Mouse (Mus musculus) heart, postnatal 4 days (tissue): Measurements from ENCODE around the gene Tmem123. TPM values are rescaled to one million over a fixed set of nuclear protein-coding genes. Genes with fewer than 3 reads are reported as not detected.

ENCODE experiments used
- DNase-seq: peaks from one replicate; pipeline ENCODE4 v3.0.0; 2021
- total RNA-seq, 2 experiments: library from RNA; stranded (reverse); gene quantifications; 2 replicates each; pipeline ENCODE4 v1.2.3; 2021

The Tmem123 gene
- total RNA-seq, 2 experiments from 2014 or later = 62.0 to 67.2 TPM

DNA sequence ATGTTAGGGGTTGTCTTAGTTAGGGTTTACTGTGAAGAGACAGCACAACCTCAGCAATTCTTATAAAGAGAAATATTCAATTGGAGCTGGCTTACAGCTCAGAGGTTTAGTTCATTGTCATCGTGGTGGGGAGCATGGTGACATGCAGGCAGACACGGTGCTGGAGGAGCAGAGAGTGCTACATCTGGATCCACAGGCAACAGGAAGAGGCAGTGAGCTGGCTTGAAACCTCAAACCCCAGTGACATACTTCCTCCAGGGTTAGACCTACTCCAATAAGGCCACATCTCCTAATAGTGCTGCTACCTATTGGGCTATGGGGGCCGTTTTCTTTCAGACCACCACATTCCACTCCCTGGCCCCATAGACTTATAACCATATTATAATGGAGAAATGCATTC is 12.1 kb downstream of the Tmem123 start:
- DNase-seq = no peak

DNA sequence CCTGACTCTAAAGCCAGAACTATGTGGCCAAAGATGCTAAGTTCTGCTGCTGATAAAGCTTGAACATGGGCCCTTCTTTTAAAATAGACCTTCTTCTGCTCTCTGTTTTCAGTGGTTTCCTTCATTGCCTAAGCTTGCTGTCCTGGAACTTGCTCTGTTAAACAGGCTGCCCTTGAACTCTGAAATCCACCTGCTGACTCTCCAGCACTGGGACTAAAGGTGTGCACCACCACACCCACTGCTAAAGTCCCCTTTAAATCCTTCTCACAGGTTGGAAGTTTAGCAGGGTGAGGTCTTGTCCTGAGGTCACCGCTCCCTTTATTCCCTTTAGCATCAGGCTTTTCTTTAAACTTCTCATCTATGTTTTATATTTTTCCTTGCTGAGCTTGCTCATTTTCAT is 13.1 kb downstream of the Tmem123 start:
- no peak for DNase-seq

DNA sequence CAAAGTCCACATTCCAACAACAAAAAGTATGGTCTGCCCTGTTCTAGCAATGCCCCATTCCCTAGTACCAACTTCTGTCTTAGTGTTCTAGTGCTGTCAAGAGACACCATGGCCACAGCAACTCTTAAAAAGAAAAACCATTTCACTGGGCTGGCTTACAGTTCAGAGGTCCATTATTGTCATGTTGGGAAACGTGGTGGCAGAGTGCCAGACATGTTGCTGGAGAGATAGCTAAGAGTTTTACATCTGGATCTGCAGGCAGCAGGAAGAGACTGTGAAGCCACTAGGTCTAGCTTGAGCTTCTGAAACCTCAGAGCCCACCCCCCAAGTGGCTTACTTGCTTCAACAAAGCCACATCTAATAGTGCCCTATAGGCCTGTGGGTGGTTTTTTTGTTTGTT is 13.8 kb downstream of the Tmem123 start:
- DNase-seq = no peak

DNA sequence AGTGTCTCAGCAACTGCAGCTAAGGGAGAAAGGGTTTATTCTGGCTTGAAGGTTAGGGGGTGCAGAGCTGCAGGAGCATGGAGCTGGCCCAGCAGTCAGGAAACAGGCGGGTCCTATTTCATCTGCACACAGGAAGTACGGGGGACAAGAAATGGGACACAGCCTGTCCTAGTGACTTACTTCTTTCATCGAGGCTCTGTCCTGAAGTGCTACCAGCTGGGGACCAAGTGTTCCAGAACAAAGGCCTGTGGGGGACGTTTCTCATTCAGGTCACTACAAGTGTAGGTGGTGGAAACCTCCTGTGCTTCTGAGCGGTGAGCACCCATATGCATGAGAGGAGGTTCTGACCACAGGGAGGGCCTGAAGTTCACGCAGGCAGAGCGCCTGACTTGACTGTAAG is 14.9 kb downstream of the Tmem123 start:
- no peak for DNase-seq

DNA sequence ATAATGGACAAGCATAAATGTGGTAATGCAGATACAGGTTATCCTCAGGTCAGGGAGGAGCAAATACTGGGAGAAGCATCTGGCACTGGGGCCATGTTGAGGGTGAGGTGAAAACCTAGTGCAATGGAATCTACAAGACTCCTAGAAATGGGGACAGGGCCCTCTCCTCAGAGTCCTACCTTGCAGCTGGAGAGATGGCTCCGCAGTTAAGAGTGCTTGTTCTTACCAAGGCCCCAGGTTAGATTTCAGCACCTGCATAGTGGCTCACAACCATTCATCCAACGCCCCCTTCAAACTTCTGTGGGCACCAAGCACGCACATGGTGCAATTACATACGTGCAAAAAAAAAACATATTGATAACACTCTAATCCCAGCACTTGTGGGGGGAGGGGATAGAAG is 15.9 kb downstream of the Tmem123 start:
- no peak for DNase-seq

DNA sequence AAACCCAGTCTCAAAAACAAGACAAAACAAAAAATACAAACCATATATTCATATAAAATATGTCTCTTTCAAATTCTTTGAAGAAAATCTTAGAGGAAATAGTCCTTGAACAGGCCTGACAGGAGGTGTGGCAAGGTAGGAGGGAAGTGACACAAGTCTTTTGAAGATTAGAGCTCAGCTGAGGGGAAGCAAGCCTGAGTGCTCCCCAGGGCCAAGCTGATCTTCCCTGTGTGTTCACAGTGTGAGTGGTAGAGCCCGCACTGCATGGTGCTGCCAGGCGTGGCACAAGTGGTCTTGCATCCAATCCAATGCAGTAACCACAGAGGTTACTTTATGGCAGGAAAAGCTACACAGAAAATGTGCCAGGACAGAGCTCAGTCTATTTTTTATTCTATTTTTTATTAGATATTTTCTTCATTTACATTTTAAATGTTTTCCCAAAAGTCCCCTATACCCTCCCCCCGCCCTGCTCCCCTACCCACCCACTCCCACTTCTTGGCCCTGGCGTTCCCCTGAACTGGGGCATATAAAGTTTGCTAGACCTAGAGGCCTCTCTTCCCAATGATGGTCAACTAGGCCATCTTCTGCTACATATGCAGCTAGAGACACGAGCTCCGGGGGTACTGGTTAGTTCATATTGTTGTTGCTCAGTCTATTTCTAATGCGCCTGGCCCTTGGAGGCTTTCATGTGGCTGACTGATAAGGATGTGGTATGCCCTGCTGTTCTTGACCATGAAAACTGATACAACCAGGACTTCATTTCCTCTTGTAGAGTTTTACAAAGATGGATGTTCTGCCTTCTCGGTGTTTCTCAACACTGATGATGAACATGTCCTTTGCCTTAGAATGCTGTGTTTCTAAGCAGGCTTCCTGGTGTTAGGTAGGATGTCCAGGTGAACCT is 16.7 kb downstream of the Tmem123 start:
- no peak for DNase-seq

DNA sequence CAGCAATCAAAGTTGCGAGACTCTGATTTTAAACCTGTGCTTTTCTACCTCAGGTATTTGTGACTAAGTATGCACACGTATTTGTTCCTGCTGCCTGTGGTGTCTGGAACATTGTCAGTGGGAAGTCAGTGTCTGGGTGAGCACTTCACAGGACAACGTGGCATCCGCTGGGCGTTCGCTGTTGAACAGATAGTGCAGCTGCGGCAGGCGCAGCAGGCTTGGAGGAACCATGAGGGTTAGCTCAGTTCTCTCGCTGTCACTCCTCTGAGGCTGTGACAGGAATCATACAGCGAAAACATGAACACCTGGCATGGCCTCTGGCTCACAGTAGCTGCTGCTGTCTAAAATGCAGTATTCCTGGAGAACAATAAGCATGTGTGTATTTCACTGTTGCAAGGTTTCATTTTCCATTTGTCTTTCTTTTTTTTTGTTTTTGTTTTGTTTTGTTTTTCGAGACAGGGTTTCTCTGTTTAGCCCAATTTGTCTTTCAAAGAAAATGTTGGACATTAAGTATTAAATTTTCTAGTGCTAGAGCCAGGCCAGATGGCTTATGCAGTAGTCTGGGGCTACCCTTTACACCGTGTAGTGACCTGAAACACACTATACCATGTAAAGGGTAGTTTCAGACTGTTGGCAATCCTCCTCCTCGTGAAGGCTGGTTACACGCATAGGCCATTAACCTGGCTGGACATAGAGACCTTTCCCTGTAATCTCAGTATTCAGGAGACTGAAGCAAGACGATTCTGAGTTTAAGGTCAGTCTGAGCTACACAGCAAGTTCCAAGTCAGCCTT is 20.2 kb downstream of the Tmem123 start:
- DNase-seq = no peak

DNA sequence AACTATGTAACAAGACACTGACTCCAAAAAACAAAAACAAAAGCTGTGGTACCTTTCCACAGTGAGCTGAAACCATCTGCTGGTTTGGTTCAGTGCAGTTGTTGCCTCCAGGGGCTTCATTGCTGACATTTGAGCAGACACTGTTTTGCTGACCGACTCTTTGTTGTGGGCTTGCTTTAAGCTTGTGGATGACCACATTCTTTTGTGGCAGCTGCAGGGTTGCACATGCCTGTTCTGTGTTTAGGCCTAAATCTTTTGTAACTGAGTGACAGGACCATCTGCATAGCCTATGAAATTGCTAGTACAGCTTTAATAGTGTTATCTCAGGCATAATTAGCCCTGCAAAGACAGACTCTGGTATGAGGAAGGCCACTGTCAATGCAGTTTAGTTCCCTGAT is 20.8 kb downstream of the Tmem123 start:
- no peak for DNase-seq

DNA sequence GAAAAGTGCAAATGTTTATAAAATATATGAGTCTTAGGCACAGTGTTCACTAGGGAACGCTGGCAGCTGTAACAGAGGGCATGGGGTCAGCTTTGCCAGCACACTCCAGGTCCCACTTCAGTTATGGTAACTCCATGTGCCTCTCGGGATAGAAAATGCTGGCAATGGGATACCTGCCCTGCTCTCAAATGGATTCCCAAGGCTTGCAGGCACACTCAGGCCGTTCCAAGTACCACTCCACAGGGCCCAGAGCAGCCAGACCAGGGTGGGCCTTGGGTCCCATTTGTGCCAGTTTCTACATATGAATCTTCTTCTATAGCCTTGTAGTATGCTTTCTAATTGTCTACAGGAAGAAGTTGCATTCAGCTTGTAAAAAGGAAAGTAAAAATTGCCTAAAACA is 21.6 kb downstream of the Tmem123 start:
- DNase-seq = no peak

DNA sequence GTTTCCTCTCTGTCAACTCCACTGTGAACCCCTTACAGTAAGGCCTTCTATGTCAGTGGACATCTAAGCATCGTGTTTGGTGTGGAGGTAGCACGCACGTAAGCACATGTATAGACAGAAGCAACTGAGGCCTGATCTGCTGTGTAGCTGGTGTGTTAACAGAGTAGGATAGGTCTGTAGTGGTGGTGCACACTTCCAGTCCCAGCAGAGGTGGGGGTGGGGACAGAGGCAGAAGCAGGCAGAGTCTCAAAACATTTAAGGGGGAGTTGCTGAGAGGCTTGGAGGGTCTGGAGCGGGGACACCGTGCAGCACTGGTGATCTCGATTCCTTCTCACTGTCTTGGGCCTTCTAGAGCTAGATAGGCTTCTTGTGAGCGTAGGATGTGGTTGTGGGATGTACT is 22.2 kb downstream of the Tmem123 start:
- DNase-seq = no peak

DNA sequence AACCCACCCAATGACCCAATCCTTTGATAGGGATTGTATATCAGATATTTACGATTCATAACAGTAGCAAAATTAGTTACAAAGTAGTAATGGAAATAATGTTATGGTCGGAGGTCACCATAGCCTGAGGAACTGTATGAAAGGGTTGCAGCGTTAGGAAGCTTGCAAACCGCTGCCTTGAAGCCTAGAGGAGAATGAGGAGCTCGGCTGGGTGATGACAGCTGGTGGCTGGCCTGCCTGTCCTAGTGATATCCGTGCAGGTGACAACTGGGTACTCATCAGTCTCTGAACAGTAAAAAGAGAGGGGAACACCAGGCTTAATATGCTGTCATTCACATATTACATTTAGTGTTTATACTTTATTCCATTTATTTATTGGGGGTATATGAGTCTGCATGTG is 24.6 kb downstream of the Tmem123 start:
- DNase-seq = no peak

DNA sequence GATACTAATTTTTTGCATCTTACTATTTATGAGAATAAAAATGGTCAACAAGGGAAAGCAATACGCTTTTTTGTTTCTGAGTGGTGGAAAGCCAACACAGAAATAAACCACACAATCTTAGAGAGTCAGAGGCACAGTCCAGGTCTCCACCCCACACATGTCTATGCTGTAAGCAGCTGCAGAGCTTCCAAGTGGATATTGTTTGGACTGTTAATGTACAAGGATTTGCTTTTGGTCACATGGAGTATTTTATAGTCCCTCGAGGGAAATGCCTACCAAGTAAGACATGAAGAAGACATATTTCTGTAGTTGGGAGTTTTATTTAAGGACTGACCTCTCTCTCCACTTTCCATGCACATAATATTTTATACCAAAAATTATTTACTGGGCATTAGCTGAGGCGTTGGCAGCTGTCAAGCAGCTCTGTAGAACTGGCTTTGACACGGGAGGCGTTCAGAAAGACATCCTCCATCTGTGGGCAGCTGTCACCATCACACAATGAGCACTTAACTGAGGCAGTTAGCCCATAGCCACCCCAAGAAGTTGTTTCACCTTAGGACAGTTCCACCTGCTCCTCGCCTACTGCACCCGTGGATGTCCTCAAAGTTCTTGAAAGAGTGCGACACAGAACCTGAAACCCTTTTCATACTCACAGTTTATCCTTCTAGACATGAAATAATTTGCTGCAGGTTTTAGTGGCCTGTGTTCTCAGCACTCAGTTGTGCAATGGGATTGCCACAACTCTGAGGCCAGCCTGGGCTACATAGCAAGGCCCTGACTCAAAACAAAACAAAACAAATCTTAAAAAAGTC is 26.1 kb downstream of the Tmem123 start:
- DNase-seq = no peak

DNA sequence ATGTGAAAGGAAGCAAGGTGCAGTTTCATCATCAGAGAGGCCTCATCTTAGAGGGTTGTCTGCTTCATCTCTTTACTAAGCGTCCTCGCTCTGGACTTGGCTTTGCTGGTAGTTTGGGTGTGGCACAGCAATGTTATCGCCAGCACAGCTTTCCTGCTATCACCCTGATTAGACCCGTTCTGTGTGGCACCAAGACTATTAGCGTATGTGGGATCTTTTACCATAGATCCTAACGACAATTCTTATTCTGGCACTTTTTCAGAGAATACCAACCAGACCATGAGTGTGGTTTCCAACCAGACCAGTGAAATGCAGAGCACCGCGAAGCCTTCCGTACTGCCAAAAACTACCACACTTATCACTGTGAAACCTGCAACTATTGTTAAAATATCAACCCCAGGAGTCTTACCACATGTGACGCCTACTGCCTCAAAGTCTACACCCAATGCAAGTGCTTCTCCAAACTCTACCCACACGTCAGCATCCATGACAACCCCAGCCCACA is 26.8 kb downstream of the Tmem123 start:
- DNase-seq = no peak

DNA sequence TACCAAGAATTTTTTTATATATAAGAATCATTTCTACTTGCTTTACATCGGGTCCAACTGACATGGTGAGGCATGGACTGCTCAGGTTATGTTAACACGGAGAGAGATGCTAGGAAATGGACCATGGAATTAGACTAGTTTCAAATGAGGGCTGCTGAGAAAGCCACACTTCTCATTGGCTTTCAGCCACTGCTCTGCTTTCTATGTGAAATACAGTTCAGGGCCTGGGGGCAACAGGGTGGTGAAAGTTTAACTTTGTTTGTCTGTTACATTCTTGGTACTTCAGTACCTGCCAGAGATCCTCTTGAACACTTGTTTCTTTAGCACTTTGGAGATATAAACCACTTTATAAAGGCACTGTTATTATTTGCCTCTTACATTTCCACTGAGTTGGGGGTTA is 29.7 kb downstream of the Tmem123 start:
- DNase-seq = no peak

DNA sequence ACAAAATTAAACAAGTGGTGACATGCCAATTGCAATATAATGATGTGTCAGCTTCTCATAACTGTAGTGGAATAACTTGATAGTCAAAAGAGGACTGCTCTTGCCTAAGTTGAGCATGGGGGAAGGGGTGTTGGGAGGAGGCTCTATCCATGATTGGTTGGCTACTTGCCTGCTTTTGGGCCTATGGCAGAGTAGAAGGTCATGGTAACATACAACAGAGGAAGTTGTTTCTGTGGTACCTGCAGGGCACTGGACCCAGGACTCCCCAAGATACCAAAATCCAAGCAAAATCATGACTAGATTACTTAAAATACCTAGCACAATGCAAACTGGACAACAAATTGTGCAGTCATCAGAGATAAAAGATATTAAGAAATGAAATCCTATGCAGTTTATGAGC is 31.7 kb downstream of the Tmem123 start:
- DNase-seq = no peak

DNA sequence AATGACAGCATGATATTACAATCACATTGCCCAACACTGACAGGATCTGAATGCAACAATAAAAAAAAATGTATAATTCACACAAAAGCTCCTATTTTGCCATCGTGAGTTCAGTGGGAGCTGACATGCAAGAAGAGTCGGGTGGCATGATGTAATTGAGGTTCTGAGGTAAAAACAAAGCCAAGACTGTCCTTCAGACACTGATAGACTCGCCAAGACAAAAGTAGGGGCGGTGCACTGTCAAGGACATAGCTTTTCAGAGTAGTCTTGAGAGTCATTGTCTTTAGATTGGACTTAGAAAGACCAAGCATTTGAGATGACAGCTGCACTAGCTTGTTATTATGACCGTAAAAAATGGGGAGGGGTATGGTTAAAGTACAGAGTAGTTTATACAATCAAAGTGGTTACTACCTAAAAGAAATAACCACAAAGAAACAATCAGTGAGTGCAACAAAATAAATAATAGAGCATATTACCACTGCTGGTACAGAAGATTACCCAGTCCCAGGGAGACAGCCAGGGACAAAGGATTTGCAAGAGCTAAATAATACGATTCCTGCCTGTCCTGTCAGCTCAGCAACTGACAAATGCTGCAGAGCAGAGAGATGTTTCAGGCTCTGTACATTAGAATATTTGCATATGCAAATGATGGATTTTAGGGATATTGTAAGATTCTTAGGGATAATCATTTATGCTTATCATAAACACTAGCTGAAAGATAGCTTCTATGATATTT is 32.5 kb downstream of the Tmem123 start:
- no peak for DNase-seq

DNA sequence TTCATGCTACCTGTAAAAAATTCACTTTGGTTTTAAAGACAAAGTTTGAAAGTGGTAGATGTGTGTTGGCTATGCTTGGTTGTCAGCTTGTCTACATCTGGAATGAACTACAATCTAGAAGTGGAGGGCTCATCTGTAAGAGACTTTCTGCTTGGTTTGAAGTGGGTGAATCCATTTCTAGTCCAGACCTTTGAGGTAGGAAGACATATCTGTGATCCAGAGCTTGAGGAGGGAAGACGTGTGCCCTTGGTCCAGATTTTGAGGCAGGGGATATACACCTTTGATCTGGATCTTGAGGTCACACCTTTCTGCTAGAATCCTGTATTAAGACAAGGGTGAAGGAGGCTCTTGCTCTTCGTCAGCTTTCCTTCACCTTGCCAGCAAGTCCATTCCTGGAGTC is 33.7 kb downstream of the Tmem123 start:
- no peak for DNase-seq

DNA sequence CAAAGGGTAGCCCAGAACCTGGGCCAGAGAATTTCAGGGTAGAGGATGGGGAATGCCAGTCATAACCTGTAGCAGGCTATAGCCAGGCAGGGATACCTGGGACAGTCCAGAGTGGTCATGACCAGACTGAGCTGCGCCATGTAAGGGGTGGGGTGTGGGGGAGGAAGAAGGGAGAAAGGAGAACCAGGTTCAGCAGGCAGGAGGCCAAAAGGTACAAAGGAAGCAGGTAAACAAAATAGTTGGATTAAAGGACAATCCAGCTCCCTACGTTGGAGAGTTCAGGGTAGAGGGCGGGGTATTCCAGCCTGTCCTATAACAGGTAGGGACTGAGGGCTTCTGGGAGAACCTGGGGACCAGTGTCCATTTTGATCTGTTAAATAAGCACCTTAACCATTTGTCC is 34.7 kb downstream of the Tmem123 start:
- DNase-seq = no peak

DNA sequence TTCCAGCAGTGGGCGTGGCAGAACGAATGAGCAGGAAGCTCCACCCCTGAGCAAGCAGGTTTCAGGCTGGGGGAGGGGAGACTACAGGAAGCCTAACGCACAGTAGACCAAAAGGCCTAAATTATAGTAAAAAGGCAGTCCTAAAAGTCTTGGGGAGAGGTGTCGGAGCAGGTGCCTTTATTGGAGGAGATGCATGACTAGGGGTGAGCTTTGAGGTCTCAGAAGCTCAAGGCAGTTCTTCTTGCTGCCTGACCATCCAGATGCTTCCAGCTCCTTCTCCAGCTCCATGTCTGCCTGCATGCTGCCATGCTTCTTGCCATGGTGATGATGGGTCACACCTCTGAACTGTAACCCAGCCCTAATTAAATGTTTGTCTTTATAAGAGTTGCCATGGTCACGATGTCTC is 41.3 kb downstream of the Tmem123 start:
- DNase-seq = no peak

DNA sequence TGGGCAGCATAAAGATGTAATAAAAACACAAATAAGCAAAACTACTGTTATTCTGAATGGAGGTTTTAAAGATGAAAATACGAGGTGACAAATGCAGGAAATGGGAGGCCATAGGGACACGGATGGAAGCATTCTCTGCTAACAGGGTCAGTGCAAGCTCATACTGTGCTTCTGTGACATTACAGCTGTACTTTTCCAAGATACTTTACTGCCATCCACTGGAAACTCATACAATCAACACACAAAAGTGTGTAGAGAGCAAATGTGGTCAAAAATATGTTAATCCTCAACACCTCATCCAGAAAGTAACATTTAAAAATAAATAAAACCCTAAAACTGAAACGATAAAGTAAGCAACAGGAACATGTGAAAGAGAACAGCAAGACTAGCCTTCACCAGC is 58.9 kb downstream of the Tmem123 start:
- no peak for DNase-seq

DNA sequence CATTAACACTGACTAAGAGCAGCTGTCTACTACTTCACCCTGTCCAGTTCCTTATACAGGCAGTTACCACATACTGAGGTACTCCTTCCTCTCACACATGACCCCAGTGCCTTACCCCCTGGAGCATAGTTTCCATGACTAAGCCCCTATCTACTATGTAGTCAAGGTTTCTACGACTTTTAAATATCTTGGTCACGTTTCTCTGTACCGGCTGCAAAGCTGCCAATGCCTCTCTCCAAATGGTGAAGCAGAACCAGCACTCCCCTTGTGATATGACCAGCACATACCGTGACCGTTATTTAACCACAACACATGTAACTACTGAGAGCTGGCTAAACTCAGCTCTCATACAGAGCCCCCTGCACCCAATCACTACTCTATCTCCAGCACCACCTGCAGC is 61.1 kb downstream of the Tmem123 start:
- no peak for DNase-seq

DNA sequence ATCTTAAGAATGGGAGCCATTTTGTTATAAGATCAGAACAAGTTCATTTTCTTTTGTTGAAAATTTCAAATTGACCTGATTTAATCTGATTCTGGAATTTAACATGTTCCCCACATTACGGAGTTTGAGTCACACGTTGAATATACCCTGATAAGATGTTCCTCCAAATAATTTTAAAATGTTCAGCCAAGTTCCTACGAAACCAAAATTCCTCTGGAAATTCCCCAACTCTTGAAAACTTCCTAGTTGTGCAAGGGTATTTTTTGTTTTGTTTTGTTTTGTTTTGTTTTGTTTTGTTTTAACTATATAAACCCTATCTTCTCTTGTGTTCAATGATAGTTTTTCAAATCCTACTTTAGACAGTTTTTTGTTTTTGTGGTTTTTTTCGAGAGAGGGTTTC is 64.9 kb downstream of the Tmem123 start:
- DNase-seq = no peak
